Mouse (Mus musculus) liver, embryonic 11.5 days (tissue): ENCODE results near the gene Usp10. TPM values are rescaled to one million over a fixed set of nuclear protein-coding genes. Genes with fewer than 3 reads are reported as not detected.

Experiments used
- ATAC-seq: fragments of 200-750 bp; cut with Nextera tagmentation; replicated peaks from 2 replicates; pipeline ENCODE4 v1.8.0; 2017; ENCODE audit warnings: moderate number of reproducible peaks, mild to moderate bottlenecking, moderate TSS enrichment, moderate library complexity; ENCODE audit not compliant: low FRiP score
- DNase-seq: peaks from one replicate; pipeline ENCODE4 v3.0.0-alpha.2; 2017; ENCODE audit warnings: low spot score
- H3K27ac ChIP-seq: fragments of 300-500 bp; sonication (generic); 2 replicates; pipeline ENCODE4 v1.5.1; 2014; ENCODE audit warnings: mild to moderate bottlenecking, low read depth, low read length, control low read depth
- H3K27me3 ChIP-seq: fragments of 300-500 bp; sonication (generic); replicated peaks from 2 replicates; pipeline ENCODE4 v1.6.1; 2014; ENCODE audit warnings: low read length, mixed read lengths; ENCODE audit not compliant: control insufficient read depth, insufficient read depth
- H3K36me3 ChIP-seq: fragments of 300-500 bp; sonication (generic); 2 replicates; pipeline ENCODE4 v1.6.1; 2014; ENCODE audit warnings: mild to moderate bottlenecking, low read length, moderate library complexity, mixed read lengths; ENCODE audit not compliant: control insufficient read depth, insufficient read depth
- H3K4me1 ChIP-seq: fragments of 300-500 bp; sonication (generic); replicated peaks from 2 replicates; pipeline ENCODE4 v1.6.1; 2014; ENCODE audit warnings: low read length, mixed read lengths; ENCODE audit not compliant: control insufficient read depth, insufficient read depth
- H3K4me2 ChIP-seq: fragments of 300-500 bp; sonication (generic); 2 replicates; pipeline ENCODE4 v1.6.1; 2014; ENCODE audit warnings: mild to moderate bottlenecking, control low read depth, moderate library complexity
- H3K4me3 ChIP-seq: fragments of 300-500 bp; sonication (generic); 2 replicates; pipeline ENCODE4 v1.5.1; 2014; ENCODE audit warnings: low read depth, low read length, control low read depth
- H3K9ac ChIP-seq: fragments of 300-500 bp; sonication (generic); 2 replicates; pipeline ENCODE4 v1.6.1; 2014; ENCODE audit warnings: low read depth, low read length, control low read depth
- H3K9me3 ChIP-seq: fragments of 300-500 bp; sonication (generic); 2 replicates; pipeline ENCODE4 v1.6.1; 2016; ENCODE audit warnings: low read length, inconsistent platforms, mixed read lengths; ENCODE audit not compliant: control insufficient read depth
- WGBS: fragments of 180-500 bp; shearing (Covaris S2); extraction: QIAGEN DNeasy Blood & Tissue Kit; methylation state at CpG from one replicate; pipeline ENCODE4 v1.1.7; 2014; 5-methylcytosine and 5-hydroxymethylcytosine counted together
- polyA plus RNA-seq: library from polyadenylated mRNA; unstranded; fragments of >200 nt; fragmentation: Nextera tagmentation; extraction: Ambion mirVana; gene quantifications from 2 replicates; pipeline ENCODE4 v1.2.1, GENCODE M21; 2014

Usp10 gene
- polyA plus RNA-seq, 1 experiment from 2014 or later, result 175 TPM

DNA sequence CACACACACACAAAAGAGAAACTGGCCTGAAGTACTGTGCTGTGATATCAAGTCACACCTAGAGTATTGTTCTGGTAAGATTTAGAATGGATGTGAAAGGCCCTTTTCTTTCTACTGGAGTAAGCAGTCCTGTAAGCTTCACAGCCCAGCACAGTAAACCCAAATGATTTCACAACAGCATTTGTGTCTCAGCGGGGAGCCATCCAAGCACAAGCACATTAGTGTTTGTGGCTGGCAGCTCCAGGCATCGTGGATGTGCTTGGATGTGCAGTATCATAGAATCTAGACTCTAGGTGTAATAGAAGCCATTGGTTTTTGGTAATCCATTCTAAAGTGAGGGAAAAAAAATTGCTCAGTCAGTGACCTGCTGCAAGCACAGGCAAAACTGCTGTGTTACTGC is 29.2 kb downstream of the Usp10 start:
- H3K9ac ChIP-seq, result no peak overlapping the region
- 98% methylated on average over 2 of the region's 2 CpGs for WGBS

GRCm38 (mm10) chr8:119941471-119941870 is 31.3 kb downstream of the Usp10 start:
- Histone ChIP-seq H3K36me3 (peaks cover 48% of the 10 kb centered on the region), H3K27me3 (no peaks in the 10 kb centered on the region)
- ATAC-seq, result no peak

More for the DNA sequence above, 29.2 kb downstream of the Usp10 start:
- no peak overlapping the region for H3K4me3 ChIP-seq
- peaks cover 46% of the 10 kb centered on the region for H3K36me3 ChIP-seq
- H3K4me1 ChIP-seq, result no peaks in the 10 kb centered on the region
- no peak overlapping the region for H3K27ac ChIP-seq
- no peak overlapping the region for H3K4me2 ChIP-seq
- DNase-seq (no peak), ATAC-seq (no peak)
- no peaks in the 10 kb centered on the region for H3K9me3 ChIP-seq
- H3K27me3 ChIP-seq, result no peaks in the 10 kb centered on the region

DNA sequence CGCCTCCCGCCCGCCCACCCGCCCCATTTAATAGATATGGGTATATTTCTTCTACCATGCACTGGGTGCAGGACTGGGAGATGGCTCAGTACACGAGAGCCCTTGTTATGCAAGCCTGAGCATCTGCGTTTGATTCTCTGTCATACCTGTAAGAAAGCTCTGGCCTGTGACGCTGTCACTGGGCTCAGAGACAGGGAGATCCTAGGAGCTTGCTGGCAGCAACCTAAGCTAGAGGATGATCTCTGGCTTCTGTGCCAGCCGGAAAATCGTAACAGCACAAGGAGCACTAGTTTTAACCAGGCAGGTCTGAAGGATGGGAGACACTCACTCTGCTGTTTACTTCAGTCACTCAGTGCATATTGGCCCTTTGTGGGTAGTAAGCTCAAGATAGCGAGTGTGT is 33.5 kb downstream of the Usp10 start:
- H3K4me1 ChIP-seq, result no peaks in the 10 kb centered on the region
- DNase-seq, result no peak
- H3K4me3 ChIP-seq, result no peak overlapping the region
- H3K36me3 ChIP-seq, result peaks cover 48% of the 10 kb centered on the region
- H3K4me2 ChIP-seq, result no peak overlapping the region
- H3K9ac ChIP-seq, result no peak overlapping the region
- H3K27me3 ChIP-seq, result no peaks in the 10 kb centered on the region
- H3K27ac ChIP-seq, result no peak overlapping the region
- ATAC-seq, result no peak
- H3K9me3 ChIP-seq, result no peaks in the 10 kb centered on the region
- WGBS, result 85% methylated on average over 10 of the region's 10 CpGs

More at GRCm38 (mm10) chr8:119941471-119941870, 31.3 kb downstream of the Usp10 start:
- 94% methylated on average over 18 of the region's 18 CpGs for WGBS
- Histone ChIP-seq H3K9me3 (no peaks in the 10 kb centered on the region), H3K4me3 (no peak overlapping the region), H3K9ac (no peak overlapping the region), H3K4me2 (no peak overlapping the region), H3K4me1 (no peaks in the 10 kb centered on the region), H3K27ac (no peak overlapping the region)
- no peak for DNase-seq

GRCm38 (mm10) chr8:119944096-119944811 is 34.1 kb downstream of the Usp10 start:
- H3K9me3 ChIP-seq, result no peaks in the 10 kb centered on the region
- ATAC-seq (peak; percentile 51), DNase-seq (peak; percentile 67)
- H3K4me3 ChIP-seq, result no peak overlapping the region
- H3K9ac ChIP-seq, result no peak overlapping the region
- H3K4me2 ChIP-seq, result no peak overlapping the region
- H3K27ac ChIP-seq, result no peak overlapping the region
- H3K36me3 ChIP-seq, result peaks cover 52% of the 10 kb centered on the region
- 68% methylated on average over 9 of the region's 9 CpGs for WGBS
- no peaks in the 10 kb centered on the region for H3K4me1 ChIP-seq
- no peaks in the 10 kb centered on the region for H3K27me3 ChIP-seq

GRCm38 (mm10) chr8:119946326-119946865 is 36.2 kb downstream of the Usp10 start:
- DNase-seq, result no peak
- H3K36me3 ChIP-seq, result peaks cover 54% of the 10 kb centered on the region
- H3K27me3 ChIP-seq, result no peaks in the 10 kb centered on the region
- H3K9ac ChIP-seq, result no peak overlapping the region
- no peak for ATAC-seq
- no peaks in the 10 kb centered on the region for H3K4me1 ChIP-seq
- H3K4me2 ChIP-seq, result no peak overlapping the region
- no peaks in the 10 kb centered on the region for H3K9me3 ChIP-seq
- H3K27ac ChIP-seq, result no peak overlapping the region
- no peak overlapping the region for H3K4me3 ChIP-seq
- WGBS, result 86% methylated on average over 8 of the region's 8 CpGs

- no peak overlapping the region for H3K9ac ChIP-seq
Observed at GRCm38 (mm10) chr8:119947653-119948052, 37.5 kb downstream of the Usp10 start.

GRCm38 (mm10) chr8:119948340-119948739 is 38.2 kb downstream of the Usp10 start:
- Histone ChIP-seq H3K9me3 (no peaks in the 10 kb centered on the region), H3K4me2 (no peak overlapping the region), H3K4me3 (no peak overlapping the region), H3K36me3 (peaks cover 51% of the 10 kb centered on the region), H3K27me3 (no peaks in the 10 kb centered on the region), H3K9ac (no peak overlapping the region), H3K27ac (no peak overlapping the region), H3K4me1 (no peaks in the 10 kb centered on the region)
- 88% methylated on average over 15 of the region's 15 CpGs for WGBS
- no peak for DNase-seq
- ATAC-seq, result no peak

More at GRCm38 (mm10) chr8:119947653-119948052, 37.5 kb downstream of the Usp10 start:
- peaks cover 48% of the 10 kb centered on the region for H3K36me3 ChIP-seq
- H3K27ac ChIP-seq, result no peak overlapping the region
- no peak for ATAC-seq
- no peak for DNase-seq
- H3K27me3 ChIP-seq, result no peaks in the 10 kb centered on the region
- H3K4me3 ChIP-seq, result no peak overlapping the region
- H3K4me2 ChIP-seq, result no peak overlapping the region
- no peaks in the 10 kb centered on the region for H3K9me3 ChIP-seq
- H3K4me1 ChIP-seq, result no peaks in the 10 kb centered on the region
- WGBS, result 89% methylated on average over 19 of the region's 19 CpGs

GRCm38 (mm10) chr8:119952282-119952681 is 42.1 kb downstream of the Usp10 start:
- Histone ChIP-seq H3K36me3 (peaks cover 67% of the 10 kb centered on the region), H3K4me3 (no peak overlapping the region), H3K4me2 (no peak overlapping the region), H3K4me1 (no peaks in the 10 kb centered on the region), H3K9ac (no peak overlapping the region), H3K27ac (no peak overlapping the region), H3K9me3 (no peaks in the 10 kb centered on the region), H3K27me3 (no peaks in the 10 kb centered on the region)
- ATAC-seq (no peak), DNase-seq (no peak)
- WGBS, result 84% methylated on average over 7 of the region's 7 CpGs

- ATAC-seq (no peak), DNase-seq (no peak)
- H3K36me3 ChIP-seq, result peaks cover 69% of the 10 kb centered on the region
- H3K4me3 ChIP-seq, result no peak overlapping the region
- H3K9ac ChIP-seq, result no peak overlapping the region
- no peak overlapping the region for H3K27ac ChIP-seq
- no peaks in the 10 kb centered on the region for H3K27me3 ChIP-seq
- WGBS, result 92% methylated on average over 5 of the region's 5 CpGs
- H3K4me2 ChIP-seq, result no peak overlapping the region
- H3K4me1 ChIP-seq, result no peaks in the 10 kb centered on the region
- H3K9me3 ChIP-seq, result no peaks in the 10 kb centered on the region
Observed at GRCm38 (mm10) chr8:119952747-119953146, 42.6 kb downstream of the Usp10 start.
